Mouse (Mus musculus): Measurements from ENCODE around the gene March4. TPM values are rescaled to one million over a fixed set of nuclear protein-coding genes. Genes with fewer than 3 reads are reported as not detected.
A peak's percentile ranks its signal among the peaks of the same experiment; 100 is the strongest.

March4 gene
- total RNA-seq, 2 experiments from 2014 or later: 0.07 TPM; not detected in 1

DNA sequence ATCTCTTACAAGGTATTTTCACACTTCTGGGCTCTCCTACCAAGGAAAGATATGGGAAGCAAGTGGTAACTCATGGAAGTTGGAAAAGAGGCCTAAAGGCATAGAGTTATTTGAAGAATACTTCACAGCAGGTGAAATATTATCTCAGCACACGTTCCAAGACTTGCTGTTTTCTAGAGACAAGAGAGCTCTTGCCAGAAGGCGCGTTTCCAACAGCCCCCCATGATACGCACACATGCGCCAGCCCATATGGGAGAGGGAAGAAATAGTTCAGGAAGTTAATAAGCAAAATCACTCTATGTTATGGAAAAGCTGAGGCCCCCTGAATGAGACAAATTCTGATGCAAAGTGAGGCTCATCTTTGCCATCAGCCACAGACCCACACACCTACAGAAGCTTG lies 3.8 kb downstream of the March4 start:
- no peak for DNase-seq
- intact Hi-C loops (cut with DNase I): no loop called here

DNA sequence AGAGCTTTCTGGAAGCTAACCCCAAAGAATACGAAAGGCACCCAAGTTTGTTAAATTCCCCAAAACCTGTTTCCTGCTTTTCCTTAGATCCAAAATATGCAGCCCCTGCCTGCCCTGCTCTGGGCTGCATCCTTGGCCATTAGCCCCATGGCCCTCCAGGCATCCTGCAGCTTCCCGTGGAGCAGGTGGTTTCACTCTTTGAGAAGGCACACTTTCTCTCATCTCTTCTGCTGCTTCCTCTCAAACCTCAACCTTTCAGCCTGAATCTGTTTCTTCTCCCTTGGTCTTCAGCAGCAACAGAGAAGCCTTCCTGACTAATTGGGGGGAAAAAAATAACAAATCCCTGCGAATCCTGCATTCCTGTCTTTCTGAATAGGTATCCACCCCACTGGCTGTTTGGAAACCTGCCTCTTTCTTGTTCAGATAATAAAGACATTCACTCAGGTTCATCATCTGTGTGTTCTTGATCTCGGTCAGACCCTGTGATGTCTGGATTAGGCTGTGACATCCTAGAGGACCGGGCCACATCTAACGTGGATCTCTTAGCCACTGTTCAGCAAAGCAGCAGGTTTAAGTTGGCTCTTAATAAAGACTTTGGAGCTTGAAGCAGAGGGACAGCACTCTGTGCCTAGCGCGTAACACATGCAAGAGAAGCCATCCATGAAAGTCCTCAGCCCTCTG lies 6.1 kb downstream of the March4 start:
- intact Hi-C loops (cut with DNase I): no loop called here
- DNase-seq: no peak

DNA sequence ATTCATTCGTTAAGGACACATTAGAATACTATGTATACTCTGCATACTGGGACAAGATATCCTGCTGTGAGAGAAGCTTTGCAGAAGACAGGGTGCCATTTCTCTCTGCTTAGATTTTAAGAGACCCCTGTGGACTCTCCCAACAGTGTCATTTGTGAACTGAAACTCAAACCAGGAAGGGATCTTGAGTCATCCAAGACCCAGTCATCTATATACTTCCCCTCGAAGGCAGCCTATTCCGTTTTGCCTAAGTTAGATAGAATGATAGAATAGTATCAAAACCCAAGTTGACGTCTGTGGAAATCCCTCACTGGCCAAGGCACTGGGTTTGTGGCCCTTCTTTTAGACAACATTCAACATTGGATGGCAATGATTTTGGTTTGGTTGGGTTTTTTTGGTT lies 7.5 kb downstream of the March4 start:
- intact Hi-C loops (cut with DNase I): no loop called here
- no peak for DNase-seq

GRCm38 (mm10) chr1:72523601-72524000 lies 13.1 kb downstream of the March4 start:
- no peak for DNase-seq
- intact Hi-C loops (cut with DNase I): no loop called here

DNA sequence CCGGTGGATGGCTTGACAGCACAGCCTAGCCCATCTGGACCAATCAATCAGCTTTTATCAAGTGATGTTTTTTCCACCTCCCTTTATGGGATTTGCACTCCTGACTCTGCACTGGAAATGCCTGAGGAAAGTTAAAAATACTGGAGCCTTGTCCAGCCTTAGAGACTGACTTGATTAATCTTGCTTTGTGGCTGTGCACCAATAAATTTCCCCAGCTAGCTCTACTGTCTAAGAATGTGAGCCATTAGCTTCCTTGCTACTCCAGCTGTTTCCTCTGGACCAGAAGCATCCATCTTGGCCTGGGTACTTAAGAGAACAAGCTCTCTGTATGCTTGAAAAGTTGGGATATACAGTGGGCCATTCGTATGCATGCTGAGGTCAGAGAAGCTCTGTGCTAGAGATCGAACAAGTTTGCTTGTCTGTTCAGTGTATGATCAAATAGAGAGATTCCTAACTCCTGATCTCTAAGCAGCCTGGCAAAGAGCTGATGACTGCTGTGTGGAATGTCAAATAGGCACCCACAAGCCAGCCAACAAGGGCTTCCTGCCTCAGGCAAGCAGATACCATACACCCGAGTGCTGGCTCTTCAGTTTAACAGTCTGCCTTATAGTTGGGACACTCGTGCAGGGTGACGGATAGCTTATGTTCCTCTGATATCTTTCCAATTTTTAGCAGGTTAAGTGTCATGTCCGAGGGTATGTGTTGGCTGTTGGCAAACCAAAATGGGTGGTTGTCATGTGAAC lies 25.8 kb downstream of the March4 start:
- DNase-seq: no peak
- intact Hi-C loops (cut with DNase I): no loop called here

DNA sequence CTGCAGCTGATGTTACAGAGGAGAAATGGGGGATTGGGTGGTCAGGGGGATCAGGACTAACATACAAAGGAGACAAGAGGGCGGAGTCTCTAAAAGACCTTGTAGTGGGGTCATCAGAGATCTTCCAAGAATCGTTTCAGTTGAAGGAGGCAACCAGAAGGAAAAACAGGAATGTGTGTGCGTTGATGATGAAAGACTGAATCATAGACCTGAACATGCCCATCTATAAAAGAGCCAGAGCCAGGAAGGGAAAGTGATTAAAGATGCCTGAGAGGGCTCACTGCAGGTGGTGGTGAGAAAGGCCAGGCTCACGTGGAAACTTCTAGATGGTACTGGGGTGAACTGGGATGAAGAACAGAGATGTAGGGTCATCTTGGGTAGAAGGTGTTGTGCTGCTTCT lies 27.2 kb downstream of the March4 start:
- intact Hi-C loops (cut with DNase I): no loop called here
- DNase-seq: no peak

DNA sequence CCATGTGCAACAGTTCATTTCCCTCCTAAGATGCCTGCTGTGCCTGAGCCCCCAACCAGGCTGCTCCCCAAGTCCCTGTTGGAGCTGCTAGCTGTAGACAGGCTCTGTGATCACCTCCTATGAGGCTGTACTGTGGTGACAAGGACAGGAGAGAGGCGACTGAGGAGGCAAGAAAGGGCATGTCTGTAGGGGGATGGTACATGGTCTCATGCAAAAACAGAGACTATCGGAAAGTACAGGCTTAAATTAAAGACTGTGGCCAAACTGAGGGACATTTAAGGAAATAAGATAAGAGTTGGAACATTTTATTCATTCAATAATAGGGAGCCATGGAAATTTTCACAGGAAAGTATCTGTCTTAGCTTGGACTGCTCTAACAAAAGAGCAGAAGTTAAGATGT lies 29.1 kb downstream of the March4 start:
- intact Hi-C loops (cut with DNase I): no loop called here
- no peak for DNase-seq

DNA sequence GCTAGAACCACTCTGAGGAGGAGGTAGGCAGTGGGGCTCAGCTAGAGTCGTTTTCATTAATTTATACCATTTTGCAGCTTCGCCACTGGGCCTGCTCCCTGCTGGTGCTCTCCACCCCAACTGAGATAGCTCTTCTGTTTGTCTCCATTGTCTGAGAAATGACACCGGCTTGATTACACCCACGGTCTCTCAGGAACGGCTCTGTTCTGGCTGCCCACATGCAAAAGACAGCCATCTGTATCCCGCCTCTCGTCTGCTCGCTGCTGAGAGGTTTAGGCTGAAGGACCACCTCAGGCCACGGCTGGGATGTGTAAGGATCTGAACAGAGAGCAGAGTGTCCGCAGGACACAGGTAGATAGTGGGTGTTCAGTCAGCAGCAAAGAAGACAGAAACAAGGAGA lies 30.5 kb downstream of the March4 start:
- intact Hi-C loops (cut with DNase I): no loop called here
- DNase-seq: no peak

DNA sequence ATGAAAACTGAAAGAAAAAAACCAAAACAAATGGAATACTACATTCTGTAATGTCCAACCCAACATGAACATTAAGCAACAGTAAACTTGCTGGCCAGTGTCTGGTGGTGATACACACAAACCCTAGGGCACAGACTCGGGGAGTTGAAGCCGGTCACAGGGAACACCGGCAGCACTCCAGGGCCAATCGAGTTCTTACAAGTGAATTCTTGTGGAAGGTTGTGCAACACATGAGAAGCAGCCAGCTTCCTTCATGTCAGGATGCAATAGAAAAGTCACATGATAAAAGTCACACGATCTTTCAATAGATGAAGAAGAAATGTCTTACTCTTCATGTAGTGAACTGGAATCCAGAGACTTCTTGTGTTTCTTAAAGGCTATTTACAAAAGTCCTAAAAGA lies 39.1 kb downstream of the March4 start:
- DNase-seq: no peak

GRCm38 (mm10) chr1:72493454-72493853 lies 43.3 kb downstream of the March4 start:
- intact Hi-C loops (cut with DNase I): no loop called here
- no peak for DNase-seq

More for the DNA sequence above, 39.1 kb downstream of the March4 start:
- intact Hi-C loops (cut with DNase I): no loop called here

- DNase-seq: no peak
- intact Hi-C loops (cut with DNase I): no loop called here
These were observed 44.1 kb downstream of the March4 start for GRCm38 (mm10) chr1:72492666-72493065.

GRCm38 (mm10) chr1:72491307-72491706 lies 45.4 kb downstream of the March4 start:
- intact Hi-C loops (cut with DNase I): no loop called here
- DNase-seq: no peak

GRCm38 (mm10) chr1:72490801-72491200 lies 45.9 kb downstream of the March4 start:
- no peak for DNase-seq
- intact Hi-C loops (cut with DNase I): no loop called here

DNA sequence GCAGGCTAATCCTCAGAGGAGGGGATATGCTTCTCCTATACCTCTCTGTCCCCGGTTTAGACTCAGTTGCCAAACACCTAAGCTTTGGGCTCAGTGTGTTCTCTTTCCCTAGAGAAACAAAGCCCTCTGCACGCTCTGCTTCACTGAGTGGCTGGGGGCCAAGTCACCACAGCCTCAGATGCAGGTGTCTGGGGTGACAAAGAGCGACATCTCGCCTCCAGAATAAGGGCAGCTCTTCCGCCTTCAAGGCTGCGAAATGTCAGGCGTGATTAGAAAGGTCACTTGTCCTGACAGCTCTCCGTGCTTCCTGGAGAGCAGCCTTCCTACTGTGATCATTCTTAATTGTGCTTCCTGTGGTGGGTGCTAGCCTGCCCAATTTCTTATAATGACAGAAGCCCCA lies 46.5 kb downstream of the March4 start:
- no peak for DNase-seq
- intact Hi-C loops (cut with DNase I): no loop called here

DNA sequence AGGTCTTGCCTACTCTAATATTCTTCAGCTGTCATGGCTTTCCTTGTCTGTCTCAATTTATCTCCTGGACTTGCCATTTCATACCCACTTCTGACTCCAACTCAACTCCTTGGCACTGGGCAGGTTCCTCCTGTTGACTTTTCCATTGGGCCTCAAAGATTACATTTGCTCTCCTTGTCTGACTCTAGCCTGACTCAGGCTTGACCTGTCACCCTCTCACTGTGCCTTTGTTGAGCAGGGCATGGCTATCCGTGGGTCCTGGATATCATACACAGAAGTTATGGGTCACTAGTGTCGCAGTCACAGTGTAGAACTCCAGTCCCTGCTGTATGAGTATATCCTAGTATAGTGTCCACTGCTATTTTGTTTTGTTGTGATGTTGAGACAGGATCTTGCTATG lies 60.1 kb downstream of the March4 start:
- intact Hi-C loops (cut with DNase I): no loop called here
- no peak for DNase-seq

DNA sequence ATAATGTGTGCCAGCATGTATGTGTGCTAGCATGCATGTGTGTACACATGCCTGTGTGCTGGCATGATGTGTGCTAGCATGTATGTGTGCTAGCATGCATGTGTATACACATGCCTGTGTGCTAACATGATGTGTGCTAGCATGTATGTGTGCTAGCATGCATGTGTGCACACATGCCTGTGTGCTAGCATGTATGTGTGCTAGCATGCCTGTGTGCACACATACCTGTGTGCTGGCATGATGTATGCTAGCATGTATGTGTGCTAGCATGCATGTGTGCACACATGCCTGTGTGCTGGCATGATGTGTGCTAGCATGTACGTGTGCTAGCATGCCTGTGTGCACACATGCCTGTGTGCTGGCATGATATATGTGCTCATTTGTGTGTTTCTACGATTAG lies 67.7 kb downstream of the March4 start:
- DNase-seq: no peak
- intact Hi-C loops (cut with DNase I): no loop called here

- no peak for DNase-seq
- intact Hi-C loops (cut with DNase I): no loop called here
These were observed 68.2 kb downstream of the March4 start for GRCm38 (mm10) chr1:72468466-72469003.

DNA sequence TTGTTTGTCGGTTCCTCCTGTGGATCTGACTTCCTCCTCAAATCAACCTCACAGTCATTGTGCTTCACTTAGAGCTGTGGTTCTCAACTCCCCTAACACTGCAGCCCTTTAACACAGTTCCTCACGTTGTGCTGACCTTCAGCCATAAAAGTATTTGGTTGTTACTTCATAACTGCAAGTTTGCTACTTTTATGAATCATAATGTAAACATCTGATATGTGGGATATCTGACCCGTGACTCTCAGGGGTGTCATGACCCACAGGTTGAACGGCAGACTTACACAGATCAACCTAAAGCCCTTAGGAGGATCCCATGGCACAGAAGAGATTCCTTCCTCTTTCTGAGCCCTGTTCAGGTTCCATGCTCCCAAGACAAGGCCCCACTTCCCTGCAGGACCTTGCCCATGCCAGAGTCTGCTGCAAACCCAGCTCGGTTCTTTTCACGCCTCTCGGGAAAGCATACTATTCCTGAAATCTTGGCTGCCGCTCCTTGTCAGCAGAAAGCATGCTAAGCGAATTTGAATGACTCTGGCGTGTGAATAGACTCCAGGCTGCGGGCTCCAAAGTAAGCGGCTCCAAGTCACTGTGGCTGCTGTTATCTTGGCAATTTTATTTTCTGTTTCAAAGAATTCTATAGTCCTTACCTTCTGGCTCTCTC lies 71.7 kb downstream of the March4 start:
- DNase-seq: no peak
- intact Hi-C loops (cut with DNase I): no loop called here

- intact Hi-C loops (cut with DNase I): no loop called here
- peak; percentile 15 to 22 for DNase-seq
These were observed 74.2 kb downstream of the March4 start for GRCm38 (mm10) chr1:72462516-72462915.

DNA sequence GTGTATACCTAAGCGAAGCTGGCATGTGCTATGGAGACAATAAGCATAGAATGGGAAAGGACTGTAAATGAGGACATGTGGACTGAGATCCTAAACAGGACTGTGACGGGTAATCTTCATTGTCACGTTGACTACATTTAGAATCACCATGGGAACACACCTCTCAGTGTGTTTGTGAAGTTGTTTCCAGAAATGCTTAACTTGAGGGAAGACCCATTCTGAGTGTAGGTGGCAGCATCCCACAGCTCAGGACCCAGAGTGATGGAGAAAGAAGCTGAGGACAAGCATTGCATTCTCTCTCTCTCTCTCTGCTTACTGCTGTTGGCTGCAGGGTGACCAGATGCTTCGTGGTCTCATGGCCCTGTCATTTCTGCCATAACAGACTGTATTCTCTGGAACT lies 79.1 kb downstream of the March4 start:
- no peak for DNase-seq
- intact Hi-C loops (cut with DNase I): no loop called here

- intact Hi-C loops (cut with DNase I): no loop called here
- no peak for DNase-seq
These were observed 80.8 kb downstream of the March4 start for GRCm38 (mm10) chr1:72455923-72456322.

Measured in heart, postnatal 14 days (tissue).